Mouse (Mus musculus): ENCODE measurements around the gene Zfp955a.
"Not testable (repeated sequence)": the region's sequence is repeated elsewhere in the genome, so short reads cannot be mapped to it uniquely, and the experiment has no call there.

The Zfp955a gene

DNA sequence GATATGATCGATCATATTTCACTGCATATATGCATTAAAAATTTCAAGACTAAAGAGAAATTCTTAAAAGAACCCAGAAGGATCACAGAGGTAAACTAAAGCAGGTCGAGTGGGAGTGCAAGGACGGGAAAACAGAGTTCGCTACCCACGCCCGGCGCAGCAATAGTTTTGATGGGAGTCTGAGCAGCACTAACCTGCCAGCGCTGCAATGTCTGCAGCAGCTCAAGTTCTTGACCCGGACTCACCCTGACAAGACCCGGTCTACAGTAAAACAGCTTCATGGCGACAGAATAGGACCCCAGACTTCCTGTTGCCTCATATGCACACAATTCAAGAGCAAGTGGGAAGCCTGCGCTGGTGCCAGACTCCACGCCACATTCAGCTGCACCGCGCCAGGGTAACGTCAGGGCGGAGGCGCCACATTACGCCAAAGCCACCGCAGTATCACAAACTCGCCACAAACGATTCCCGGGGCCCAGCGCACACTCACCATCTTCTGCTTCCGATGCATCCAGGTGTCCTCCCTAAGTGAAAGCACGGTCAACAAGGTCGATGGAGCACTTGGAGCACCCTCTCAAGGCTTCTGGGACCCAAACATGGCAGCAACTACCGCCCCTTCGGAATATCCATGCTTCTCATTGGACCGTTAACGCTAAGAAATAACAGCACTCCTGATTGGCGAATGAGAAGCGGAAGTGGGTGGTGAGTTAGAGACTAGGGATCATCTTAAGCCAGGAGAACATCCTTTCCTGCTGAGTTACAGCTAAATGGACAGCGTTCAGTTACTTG lies at the start of gene Zfp955a:
Gene Zfp955a, minus strand, starts transcription at position 616 of the 789 bp plus-strand sequence.
- DNase-seq (ENCODE audit: low read depth, low spot score), result not testable (repeated sequence)

DNA sequence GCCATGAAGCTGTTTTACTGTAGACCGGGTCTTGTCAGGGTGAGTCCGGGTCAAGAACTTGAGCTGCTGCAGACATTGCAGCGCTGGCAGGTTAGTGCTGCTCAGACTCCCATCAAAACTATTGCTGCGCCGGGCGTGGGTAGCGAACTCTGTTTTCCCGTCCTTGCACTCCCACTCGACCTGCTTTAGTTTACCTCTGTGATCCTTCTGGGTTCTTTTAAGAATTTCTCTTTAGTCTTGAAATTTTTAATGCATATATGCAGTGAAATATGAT lies 34.9 kb upstream of the Zfp955a start:
- not testable (repeated sequence) for DNase-seq (ENCODE audit: low read depth, low spot score)

DNA sequence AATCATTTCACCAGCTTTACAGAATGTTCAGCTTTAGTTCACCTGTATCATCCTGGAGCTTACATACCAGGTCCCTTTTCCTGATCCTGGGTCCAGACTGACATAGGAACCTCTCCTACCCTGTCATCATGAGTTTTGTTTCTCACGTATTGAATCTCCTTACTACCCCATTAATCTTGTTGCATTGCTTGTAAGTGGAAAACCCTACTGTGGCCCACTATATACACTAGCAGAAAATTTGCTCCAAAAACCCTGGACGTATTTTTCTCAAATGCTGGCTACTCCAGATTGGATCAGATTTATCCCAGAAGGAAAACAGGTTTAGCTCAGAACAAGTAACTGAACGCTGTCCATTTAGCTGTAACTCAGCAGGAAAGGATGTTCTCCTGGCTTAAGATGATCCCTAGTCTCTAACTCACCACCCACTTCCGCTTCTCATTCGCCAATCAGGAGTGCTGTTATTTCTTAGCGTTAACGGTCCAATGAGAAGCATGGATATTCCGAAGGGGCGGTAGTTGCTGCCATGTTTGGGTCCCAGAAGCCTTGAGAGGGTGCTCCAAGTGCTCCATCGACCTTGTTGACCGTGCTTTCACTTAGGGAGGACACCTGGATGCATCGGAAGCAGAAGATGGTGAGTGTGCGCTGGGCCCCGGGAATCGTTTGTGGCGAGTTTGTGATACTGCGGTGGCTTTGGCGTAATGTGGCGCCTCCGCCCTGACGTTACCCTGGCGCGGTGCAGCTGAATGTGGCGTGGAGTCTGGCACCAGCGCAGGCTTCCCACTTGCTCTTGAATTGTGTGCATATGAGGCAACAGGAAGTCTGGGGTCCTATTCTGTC lies 34.3 kb upstream of the Zfp955a start, which contains the start of gene Zfp955b:
Gene Zfp955b, plus strand, starts transcription at position 506 of the 837 bp plus-strand sequence.
- DNase-seq (ENCODE audit: low read depth, low spot score), result not testable (repeated sequence)

DNA sequence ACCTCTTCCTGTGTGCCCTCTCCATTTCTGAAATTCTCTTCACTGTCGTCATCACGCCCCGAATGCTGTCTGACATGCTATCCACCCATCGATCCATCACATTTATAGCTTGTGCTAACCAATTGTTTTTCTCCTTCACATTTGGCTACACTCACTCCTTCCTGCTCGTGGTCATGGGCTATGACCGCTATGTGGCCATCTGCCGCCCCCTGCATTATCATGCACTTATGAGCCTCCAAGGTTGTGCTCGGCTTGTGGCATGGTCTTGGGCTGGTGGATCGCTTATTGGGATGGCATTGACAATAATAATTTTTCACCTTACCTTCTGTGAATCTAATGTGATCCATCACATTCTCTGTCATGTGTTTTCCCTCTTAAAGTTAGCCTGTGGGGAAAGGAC lies 14.0 kb upstream of the Zfp955a start:
- no peak for DNase-seq (ENCODE audit: low read depth, low spot score)

DNA sequence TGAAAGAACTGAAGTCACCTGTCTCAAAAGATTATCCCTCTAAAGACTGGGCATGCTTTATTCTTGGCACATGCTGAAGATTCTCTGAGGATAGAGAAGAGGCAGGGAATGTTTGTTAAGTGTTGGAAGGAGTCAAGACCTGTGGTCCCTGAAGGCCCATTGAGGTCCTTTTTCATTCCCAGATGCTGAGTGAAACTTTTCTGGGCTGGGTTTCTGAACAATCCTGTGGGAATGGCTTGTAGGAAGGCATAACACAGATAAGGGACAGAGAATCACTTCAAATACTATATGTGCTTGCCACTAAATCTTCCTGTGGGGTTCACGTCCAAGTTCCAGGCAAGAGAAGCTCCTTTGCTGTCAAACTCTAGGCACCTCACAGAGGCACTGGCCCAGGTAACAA lies 9.4 kb upstream of the Zfp955a start, which contains the start of gene Olfr63:
Gene Olfr63, plus strand, starts transcription at position 301 of the 400 bp plus-strand sequence.
- no peak for DNase-seq (ENCODE audit: low read depth, low spot score)

DNA sequence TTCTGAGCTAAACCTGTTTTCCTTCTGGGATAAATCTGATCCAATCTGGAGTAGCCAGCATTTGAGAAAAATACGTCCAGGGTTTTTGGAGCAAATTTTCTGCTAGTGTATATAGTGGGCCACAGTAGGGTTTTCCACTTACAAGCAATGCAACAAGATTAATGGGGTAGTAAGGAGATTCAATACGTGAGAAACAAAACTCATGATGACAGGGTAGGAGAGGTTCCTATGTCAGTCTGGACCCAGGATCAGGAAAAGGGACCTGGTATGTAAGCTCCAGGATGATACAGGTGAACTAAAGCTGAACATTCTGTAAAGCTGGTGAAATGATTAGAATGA lies 343 bp upstream of the Zfp955a start:
- DNase-seq (ENCODE audit: low read depth, low spot score), result not testable (repeated sequence)

DNA sequence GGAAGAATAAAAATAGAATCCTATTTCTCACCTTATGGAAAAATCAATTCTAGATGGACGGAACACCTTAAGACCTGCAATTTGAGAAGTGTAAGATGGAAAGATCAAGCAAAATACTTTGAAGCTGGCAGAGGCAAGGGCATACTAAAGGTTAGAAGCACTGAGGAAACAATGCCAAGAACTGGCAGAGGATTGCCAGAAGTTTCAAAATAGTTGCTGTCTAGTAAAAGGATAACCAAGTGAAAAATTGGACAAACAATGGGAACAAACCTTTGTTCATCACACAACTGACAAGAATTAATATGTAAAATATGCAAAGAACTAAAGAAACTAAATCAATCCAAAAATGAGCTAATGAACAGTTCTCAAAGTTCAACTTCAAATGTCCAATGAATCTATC lies 18.3 kb downstream of the Zfp955a start:
- DNase-seq (ENCODE audit: low read depth, low spot score), result not testable (repeated sequence)

DNA sequence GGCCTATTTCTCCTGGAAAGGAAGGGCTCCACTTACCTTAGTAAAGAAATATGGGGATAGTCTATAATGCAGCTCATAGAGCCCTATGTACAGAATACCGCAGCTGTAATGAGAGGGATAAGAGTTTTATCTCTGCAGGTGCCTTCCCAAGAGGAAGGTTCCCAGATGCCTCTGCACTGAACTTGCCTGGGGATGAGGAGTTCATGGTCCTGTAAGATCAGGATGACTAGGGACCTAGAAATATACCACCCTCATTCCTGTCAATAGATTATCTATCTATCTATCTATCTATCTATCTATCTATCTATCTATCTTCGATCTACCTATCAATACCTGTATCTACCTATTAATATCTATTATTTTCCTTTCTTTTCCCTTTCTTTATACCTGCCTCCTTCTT lies 33.4 kb downstream of the Zfp955a start, which contains the start of gene Olfr1564:
Gene Olfr1564, minus strand, starts transcription at position 101 of the 400 bp plus-strand sequence.
- no peak for DNase-seq (ENCODE audit: low read depth, low spot score)

DNA sequence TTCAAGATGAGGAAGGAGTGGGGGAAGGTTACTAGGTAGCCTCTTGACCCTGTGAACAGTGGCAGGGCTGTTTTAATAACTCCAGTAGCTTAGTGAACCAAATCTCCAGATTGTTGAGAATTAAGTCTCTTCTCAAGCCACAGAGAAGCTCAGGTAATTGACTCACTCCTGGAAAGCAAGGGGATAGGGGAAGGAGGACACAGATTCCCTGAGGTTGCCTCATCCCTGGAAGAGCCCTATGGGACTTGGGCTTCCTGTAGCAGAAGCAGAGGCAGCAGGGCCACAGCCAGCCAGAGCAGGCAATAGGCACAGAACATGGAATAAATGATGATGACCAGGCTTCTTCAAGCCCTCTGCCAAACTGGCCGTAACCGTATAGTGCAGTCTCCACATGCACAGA lies 63.9 kb downstream of the Zfp955a start, which contains the start of gene Olfr239:
Gene Olfr239, plus strand, starts transcription at position 301 of the 400 bp plus-strand sequence.
- DNase-seq (ENCODE audit: low read depth, low spot score), result not testable (repeated sequence)
